Mouse (Mus musculus) embryo, embryonic 11 days (tissue): ENCODE results near the gene Arl15.

Experiments used
- DNase-seq: peaks from one replicate; pipeline ENCODE4 v3.0.0-alpha.2; 2015

Arl15 gene

DNA sequence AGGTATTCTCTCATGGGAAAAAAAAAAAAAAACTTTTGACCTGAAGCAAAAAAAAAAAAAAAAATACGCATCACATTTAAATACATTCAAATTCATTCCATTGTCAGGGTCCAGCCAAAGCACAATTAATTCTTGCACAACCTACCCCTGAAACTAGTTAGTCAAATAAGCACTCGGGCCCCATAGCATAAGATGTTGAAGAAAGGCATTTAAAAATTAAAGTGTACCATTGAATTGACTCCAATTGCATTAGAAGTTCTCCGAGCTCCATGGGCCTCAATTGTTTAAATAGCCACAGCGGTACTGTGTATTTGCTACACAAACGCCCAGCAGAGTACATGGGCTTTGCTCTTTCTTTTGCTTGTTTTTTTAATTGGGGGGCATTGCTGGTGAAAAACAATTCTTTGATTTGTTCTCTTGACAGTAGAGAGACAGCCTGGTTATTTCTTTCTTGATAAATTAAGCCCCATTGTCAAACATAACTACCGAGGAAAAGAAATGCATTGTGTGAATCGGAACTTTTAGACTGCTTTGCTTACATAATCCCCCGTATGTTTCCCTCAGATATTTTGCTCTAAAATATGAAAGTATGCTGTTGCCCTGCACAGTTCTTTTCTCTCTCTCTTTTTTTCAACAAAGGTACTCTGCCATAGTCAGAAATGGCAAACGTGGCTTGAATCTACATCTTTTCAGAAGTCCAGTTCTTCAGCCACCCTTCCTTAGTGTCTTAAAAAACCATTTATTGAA, 201.4 kb downstream of the Arl15 start:
- DNase-seq, result no peak

DNA sequence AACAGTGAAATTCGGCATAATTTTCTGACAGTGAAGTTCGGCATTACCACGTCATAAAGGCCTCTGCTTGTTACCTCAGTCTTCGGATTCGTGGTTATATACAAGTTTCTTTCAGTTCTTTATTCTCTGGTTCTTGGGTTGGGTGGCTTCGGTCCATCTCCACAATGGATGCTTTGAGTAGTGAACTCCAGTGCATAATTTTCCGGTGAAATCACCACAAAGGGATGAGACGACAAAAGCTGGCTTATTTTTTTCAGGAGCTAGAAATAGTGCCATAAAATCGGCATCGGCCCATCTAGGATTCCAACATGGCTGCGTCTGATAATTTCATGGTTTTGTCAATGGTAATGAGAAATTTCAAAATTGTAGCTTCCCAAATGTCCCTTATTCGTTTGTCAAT, 204.5 kb downstream of the Arl15 start:
- no peak for DNase-seq

DNA sequence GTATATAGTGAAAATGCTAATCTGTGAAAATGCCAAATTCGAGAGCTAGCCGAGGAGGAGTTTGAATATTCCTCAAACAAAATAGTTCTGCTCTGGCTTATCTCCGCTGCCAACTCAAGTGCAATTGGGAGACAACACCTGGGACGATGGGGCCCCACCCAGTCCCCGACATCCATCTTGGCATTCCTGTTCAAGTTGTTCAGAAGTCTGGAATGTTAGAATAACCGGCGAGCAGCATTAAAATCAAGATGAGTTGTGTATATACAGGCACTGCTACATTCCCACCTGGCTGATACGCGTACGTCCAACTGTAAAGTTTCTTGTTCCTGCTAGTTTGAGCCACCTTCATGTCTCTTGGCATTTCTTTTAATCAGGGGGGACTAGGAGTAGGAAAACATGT, 209.2 kb downstream of the Arl15 start:
- no peak for DNase-seq

DNA sequence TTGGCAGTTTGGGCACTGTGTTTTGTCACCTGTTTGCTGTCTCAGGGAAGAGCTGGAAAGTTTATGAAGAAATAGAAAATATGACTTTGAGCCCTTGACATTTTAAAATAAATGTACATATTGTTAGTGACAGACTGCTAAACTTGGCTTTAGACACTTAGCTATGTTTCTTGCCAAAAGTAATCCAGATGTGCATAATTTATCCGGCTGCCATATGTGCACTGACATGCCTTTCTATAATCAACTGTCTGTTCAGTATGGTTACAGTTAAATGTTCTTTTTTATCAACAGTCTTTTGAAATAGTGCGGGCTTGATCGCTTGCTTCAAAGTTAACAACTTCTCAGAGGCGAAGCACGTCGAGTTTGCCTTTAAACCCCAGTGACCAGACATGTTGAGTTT, 209.9 kb downstream of the Arl15 start:
- no peak for DNase-seq

DNA sequence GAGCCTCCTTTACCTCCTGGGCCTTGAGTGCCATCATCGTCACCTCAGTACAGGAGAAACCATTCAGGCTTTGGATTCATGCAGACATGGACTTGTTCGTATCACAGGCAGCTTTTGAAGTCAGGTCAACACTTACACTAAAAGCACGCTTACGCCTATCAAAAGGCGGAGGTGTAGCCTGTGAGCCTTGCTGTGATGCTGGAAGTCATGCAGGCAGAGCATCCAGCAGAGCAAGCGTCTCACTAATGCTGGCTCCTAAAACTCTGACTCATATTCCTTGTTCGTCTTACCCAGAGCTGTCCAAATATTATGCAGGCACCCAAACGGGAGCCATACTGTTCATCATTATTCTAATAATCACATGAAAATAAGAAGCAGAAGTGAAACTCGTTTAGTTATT, 215.5 kb downstream of the Arl15 start:
- no peak for DNase-seq

DNA sequence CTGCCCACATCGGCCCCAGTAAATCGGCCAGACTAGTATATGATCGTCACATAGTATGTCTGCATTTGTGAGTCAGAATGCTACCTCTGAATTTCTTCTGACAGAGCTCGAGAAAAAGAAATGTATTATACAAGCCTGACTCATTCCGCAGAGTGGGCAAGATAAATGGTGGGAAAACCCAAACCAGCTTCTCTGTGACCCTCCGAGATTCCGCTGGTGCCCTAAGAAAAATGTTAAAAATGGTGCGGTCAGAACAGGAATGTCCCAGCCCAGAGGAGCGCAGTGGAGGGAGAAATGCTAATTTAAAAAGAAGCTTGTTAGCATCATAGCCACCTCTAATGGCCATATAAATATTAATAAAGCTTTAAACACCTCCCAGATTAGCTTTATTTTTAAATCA, 216.2 kb downstream of the Arl15 start:
- peak; percentile 18 for DNase-seq

DNA sequence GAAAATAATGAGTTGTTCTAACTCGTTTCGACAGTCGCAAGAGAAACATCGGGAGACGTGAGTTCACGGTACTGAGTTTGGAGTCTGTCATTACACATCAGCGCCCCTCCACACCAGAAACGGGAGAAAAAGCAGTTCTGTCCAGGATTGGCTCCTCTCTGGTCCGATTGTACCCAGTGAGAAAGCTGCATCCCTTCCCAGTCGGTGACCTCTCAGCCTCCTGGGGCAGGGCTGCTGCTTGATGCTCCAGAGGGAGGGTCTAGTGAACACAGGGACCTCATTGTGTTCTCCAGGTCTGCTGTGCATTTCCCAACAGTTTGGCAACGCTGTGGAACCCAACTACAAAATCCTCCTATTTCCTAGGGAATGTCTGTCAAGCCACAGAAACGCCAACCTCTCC, 216.7 kb downstream of the Arl15 start:
- DNase-seq, result peak; percentile 63

DNA sequence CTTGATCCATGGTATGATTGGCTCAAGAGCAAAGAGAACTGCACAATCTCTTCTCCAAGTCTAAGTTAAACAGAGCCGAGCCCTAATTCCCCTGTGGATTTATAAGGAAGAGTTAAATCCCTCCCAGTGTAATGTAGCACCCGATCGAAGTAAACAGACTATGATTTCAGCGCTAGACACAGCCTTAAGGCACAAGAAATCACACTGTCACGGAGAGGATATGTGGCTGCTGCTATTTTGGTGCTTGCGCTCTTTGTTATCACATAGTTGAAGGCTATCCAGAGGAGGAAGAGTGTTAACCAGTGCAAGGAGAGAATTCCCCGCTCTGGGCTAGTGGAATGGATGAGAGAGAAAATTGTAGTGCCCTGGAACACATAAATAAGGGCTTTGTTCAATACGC, 223.6 kb downstream of the Arl15 start:
- no peak for DNase-seq

DNA sequence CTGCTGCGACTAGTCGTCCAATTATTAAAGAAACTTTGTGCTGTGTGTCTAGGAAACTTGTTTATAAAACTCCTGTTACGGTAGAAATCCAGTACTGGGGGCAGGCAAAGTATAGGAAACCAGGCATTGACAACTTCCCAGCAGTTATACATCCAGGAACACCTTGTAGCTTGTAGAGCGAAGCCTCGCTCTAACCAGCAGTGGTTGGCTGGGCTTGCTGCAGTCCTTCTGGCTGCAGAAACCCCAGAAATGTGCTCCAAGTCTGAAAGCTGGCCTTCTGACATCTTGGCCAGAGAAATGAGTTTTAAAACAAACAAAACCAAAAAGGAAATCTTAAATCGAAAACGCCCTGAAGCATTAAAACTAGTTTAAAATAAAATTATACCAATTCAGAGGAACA, 229.2 kb downstream of the Arl15 start:
- DNase-seq, result no peak

DNA sequence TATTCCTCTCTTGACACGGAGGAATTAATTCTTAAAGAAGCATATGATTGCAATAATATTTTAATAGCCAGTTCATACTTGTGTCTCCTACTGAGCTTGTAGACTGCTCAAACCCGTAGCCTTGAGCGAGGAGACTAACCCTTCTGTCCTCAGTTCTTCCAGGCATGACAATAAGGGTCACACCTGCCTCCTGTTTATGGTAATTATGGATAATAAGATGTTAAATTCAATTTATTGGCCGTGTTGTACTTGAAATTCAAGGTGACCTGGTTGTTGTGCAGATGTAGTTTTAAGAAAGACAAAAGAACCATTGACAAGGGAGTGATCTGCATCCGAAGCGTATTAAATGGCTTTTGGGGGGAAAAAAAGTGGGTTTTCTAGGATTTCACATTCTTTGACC, 232.0 kb downstream of the Arl15 start:
- DNase-seq, result no peak

DNA sequence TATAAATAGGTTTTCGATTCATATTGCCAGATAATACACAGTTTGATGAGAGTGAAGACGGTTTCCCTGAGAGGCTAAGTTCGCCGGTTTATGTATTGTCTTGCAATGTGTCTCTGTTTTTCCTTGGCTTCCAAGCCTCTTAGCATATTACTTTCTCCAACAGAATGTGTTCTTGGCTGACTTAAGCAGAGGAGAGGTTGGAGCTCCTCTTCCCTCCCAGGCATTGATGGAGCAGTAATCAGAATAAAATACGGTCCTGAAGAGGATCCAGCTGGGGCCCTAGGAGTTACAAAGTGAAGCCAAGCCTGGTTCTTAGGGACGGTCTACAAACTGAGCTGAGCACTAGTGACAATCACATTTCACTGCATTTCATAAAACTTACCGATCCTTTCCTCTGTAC, 232.4 kb downstream of the Arl15 start:
- DNase-seq, result no peak

DNA sequence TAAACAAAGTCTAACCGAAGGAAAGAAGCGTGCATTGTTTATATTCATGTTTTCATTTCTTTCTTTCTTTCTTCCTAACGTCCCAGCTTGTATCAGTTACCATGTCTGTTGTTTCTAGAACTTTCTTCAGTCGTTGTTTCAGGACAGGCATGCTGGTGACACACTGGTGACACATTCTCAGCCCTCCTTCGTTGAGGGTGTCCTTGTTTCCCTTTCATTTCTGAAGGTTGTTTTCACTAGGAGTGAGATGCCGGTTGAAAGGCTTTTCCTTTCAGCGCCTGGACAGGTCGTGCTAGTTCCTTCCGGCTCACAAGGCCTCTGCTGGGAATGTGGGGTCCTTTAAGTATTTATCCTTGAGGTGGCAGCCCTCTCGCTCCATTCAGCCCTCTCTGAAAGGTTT, 253.8 kb downstream of the Arl15 start:
- no peak for DNase-seq

DNA sequence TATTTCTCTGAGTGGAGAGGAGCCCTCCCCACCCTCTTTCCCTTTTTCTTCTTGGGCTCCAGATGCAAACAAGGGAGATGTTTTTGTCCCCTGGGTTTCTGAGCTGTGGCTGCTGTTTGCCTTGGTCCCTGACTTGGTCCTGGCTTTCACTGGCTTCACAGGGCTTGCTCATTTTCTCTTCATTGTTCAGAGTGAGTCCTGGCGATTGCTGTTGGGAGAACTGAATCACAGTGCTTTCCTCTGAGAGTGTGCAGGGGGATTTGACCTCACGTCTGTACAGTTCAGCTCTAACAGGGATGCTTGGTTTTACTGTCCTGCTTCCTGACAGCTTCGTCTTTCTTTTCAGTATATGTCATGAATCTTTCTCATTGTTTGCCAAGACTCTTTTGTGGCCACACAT, 254.4 kb downstream of the Arl15 start:
- no peak for DNase-seq

DNA sequence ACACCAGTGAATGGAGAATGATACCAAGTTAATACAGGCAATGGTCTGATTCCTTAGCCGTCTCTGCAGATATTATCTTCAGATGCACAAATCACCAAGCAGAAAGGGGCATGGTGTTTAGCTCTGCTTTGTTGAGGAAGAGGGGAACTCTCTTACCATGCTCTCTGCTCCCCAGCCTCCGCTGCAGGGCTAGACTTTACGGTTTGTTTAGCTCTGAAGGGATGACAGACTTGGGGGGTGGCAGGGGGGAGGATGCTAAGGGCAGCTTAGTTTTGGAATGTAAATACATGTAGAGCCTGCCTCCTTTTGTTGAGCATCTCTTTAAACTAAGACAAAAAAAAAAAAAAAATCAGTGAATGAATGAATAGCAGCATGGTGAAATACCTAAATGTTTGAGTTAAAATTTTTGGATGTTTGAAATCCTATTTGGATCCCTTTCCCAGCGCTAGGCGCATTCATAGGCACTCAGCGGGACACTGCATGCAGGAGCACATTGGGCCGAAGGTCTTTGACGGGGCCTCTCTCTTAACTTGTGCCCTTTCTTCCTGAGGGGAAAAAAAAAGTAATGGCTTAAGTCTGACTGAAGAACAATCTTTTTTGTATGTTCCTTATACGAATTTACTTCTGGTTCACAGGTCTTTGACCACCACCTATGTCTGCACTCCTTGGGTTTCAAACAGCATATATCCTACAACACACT, 257.0 kb downstream of the Arl15 start:
- DNase-seq, result peak; percentile 48

DNA sequence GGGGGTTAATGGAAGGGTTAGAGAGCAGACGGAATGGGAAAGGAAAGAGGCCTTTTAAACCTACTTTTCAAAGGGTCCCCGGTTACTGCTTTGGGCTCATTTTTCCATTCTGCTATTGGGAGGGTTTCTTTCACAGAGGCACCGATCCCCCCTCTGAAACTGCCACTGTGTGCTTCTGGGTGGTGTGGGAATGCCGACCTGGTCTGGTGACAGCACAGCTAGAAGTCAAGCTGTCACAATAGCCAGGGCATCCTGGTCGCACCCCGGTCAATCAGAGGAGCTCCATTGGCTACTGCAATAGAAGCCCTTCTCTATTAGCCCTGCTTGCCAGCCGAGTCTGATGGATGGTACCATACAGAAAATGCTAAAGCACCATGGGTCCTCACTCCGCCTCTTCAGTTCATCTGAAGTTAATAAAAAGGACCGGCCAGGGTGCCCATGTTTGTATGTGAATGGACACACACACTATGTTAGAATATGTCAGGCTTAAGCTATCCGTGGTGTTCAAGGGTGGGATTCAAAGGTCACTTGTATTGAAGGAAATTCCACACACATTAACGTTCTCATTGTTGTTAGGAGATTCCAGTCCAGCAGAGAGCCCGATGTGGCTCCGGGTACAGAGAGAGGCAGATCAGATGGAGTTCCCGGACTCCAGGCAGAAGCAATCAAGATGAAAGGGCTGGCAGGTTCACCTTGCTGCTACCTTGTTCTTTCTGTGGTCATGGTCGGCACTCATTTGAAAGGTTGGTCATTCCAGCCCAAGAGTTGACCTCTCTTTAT, 258.3 kb downstream of the Arl15 start:
- DNase-seq, result peak; percentile 44

DNA sequence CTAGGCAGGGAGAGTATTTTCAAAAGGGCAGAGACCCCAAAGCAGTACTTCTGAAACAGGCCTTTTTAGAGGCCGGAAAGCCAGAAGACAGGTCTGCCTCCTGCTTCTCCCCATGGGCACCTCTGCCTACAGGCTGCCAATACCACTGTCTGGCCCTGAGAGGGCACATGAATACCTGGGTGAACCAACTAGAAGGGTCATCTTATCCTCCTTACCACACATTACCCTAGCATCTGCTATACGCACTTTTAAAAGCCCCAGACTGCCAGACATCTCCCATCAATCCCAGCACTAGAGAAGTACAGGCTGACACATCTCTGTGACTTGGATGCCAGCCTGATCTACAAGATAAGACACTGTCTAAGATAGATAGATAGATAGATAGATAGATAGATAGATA, 259.0 kb downstream of the Arl15 start:
- DNase-seq, result no peak

DNA sequence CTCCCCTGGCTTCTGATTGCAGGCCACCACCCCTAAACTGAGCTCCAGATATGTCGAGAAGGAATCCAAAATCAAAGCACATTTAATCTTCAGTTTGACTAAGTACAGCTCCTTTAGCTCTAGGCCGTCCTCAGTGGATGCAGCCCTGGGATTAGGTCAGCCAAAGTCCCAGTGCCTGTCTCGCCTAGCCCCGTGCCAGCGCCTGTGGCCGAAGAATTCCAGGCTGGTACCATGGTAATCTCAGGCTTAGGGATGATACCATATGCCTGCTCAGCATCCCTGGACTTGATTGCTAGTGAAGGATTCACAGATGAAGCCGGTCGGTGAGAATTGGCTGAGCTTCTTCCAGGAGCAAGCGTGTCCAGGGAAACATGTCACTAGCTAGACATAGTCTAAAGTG, 261.4 kb downstream of the Arl15 start:
- DNase-seq, result no peak

DNA sequence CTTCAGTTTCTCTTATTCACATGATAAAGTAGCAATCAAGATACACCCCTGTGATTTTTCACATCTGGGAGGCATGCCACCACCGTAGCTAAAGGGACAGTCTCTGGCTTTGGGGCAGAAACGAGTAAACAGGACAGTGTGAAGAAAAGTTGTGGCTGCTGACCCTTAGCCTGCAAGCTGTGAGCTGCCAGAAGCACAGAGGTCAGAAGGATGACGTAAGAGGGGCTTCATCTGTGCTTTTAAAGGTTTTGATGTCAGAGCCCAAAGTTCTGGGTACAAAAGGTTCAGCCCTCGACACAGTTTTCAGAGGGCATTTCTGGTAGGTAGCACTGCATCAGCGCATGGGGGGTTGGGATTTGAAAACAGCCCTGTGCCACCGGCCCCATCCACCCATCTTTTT, 266.0 kb downstream of the Arl15 start:
- DNase-seq, result no peak

DNA sequence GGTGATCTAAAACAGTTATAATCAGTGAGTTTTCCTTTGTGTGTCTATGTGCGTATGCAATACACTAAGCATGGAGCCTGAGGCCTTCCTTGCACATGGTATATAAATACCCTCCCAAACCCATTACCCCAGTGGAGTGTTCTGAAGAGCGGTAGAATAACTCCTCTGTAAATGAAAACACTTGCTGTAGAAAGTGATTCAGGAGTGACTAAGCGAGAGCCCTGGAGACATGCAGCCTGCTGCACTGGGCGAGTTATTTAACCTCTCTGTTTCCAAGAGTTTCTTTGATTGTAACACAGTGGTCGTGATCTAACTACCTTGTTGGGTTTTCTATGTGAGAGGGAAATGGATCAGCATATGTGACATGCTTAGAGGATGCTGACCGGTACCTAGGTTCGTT, 266.9 kb downstream of the Arl15 start:
- no peak for DNase-seq

DNA sequence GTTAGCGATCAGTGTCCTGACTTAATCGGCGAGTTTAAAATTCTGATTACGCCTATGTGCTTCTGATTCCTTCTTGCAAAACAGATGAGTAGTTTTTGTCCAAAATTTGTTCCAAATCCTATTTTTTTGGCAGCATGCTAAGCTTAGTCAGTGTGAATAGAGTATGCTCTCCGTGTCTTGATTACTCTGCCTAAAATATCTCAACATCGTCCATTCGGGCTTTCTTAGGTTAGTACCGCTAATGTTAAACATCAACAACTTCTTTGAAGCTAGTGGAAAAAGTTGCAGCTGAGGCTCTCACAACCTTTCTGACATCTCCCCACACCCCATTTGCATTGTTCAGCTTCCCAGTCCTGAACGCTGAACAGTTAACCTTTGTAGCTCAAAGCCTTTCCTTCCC, 269.8 kb downstream of the Arl15 start:
- no peak for DNase-seq

DNA sequence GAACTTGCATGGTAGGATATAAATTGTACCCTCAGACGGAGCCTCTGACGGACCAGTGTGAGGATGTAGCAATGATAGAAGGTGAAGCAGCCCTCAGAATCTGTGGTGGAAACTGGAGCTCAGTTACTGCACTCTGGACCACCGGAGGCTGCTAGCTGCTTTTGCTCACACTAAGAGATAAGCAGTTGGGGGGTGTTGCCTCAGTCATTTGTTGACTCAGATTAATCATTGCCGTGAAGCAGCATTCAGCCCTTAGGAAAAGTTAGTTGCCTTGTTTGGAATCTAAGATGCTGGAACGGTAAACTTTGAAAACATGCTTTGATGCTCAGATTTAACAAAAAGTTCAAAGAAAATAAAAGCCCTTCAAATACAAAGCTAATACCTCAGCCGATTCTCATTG, 270.7 kb downstream of the Arl15 start:
- DNase-seq, result no peak

DNA sequence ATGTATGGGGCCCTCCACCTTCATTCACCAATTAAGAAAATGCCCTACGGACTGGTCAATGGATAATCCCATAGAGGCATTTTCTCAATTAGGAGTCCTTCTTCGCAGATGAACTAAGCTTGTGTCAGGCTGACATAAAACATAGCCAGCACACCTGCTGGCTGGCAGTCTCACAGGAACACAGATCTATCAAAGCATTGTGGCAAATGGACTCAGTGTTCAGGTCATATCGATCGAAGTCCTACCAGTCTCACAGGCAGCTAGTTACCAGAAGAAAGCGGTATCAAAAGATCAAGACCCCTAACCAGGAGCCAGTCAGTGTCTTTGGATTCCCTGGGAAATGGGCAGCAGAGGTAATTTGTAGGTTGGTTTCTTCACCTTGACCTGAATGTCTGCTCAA, 274.1 kb downstream of the Arl15 start:
- DNase-seq, result no peak

DNA sequence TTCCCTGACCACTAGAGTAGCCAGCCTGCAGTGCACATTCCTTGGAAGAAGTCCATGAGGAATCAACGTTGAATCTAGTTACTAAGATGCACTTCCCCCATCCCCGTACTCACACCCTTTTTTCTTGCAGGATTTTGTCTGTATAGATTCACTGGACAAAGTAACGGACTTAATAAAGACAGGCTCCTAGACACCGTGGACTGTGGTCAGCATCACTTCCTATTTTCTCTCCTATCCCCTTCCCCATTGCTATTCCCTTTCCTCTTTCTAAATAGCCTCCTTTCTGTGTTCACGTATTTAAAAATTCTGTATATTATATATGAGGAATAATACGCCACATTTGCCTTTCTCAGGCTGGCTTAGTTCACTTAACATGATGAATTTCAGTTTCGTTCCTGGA, 277.1 kb downstream of the Arl15 start:
- no peak for DNase-seq

DNA sequence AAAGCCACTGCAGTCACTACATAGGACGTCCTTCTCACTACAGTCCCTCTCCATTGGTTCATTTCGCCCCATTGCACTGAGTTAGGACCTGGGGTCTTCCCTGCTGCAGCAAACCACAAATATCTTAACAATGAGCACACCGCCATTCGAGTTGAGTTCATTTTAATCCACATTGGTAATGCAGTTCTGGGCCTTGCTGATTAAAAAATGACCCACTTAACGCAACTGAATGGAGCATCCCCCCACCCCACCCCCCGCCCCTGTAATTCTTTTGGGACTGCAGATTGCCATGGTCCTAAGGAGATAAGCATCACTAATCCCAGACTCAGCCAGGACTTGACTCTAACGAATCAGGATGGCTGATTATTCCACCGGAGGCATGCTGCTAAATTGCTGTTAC, 280.2 kb downstream of the Arl15 start:
- DNase-seq, result no peak
